Mouse (Mus musculus) right cerebral cortex, postnatal 4 days (tissue): ENCODE data around the gene Klhl7.

Source experiments
- DNase-seq: peaks from one replicate; pipeline ENCODE4 v3.0.0-alpha.2; 2022

The Klhl7 gene

DNA sequence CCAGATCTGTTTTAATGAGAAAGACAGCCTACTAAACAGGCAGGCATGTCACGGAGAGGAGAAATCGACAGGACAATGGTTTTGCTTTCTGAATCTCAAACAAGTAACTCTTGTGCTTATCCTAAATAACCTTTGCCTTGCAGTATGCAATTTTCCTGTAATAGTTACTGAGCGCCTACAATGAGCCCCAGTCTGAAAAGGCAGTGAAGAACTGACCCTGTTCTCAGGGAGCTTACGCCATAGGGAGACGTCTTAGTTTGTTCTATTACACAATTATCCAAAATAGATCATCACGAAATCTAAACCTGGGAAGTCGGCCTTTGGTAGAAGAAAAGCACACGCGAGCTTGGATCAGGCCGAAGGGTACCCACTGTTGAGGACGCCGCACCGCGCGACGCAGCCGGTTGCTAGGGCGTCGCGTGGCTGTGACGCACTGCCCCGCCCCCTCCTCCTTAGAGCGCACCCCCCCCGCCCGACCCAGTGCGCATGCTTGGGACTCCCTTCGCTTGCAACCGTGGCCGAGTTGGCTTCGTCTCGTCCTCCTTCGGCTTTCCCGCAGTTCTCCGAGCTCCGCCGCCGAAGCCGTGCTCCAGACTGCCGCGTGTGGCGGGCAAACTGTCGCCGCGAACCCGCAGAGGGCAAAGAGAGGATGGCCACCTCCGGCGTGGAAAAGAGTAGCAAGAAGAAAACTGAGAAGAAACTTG lies at the start of gene Klhl7:
Klhl7 (plus strand) TSS at position 500 of the 704 bp plus-strand sequence.
- peak; percentile 95 for DNase-seq

- DNase-seq = no peak
These were observed 48.4 kb upstream of the Klhl7 start for GRCm38 (mm10) chr5:24051755-24052675.

DNA sequence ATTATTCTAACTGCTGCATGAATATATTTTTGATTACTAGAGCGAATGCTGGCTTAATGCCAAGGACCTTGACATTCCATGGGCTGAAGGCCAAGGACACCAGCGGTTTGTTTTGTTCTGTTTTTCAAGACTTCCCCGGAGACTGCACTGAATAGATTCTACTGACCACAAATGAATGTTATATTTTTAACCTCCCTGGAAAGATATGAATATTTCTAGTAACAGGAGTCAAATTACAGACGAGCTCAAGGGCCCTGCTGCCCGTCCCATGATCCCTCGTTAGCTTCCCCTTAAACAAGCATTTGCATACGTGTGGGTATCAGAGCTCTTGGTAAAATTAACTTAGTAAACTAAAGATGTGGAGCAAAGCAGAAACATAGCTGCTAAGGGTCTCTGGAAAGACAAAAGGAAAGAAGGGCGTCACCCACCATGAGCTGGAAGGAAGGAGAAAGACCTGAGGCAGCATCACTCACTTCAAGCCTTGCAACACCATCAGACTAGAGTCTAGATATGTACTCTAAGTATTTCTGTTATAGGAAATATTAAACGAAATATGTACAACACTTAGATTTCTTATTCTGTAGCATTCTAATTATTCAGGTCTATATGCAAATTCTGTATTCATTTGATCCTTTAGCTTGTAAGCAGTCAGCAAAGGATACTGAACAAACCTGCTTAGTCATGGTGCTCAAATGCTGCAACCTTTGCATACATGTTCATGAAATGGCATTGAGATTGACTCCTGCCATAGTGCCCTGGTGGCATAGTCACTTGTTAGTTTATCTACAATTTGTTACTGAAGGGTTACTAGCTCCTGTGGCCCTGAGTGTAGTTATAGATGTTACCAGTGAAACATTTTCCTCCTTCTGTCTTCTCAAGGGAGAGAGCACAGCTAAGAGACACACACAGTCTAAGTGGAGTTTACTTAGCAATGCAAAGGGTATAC lies 46.9 kb upstream of the Klhl7 start:
- no peak for DNase-seq

DNA sequence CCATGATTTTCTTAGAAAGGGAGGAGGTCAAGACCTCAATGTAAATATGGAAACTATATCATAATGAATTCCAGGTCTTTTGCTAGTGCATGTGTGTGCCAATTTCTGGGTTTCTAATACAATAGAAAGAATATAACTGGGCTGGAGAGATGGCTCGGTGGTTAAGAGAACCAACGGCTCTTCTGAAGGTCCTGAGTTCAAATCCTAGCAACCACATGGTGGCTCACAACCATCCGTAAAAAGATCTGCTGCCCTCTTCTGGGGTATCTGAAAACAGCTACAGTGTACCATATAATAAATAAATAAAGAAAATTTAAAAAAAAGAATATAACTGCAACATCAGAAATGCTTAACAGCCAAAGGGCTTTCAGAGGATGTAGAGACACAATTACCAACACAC lies 46.0 kb upstream of the Klhl7 start:
- DNase-seq = no peak

DNA sequence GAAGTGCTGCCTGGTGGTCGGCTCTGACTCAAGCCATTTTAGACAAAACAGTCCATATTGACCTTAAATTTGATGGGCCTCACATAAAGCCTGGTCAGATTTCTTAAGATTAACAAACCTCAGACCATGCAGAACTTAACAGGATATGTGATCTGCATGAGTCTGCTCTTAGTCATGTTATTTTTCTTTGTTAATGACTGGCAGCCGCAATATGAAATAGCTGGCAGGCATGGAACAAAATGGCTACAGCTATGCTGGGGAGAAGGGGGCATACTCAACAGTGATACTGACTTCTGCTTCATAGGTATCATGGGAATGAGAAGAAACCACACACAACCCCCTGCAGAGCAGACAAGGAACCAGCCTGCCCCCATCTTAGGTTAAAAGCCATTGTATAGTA lies 43.5 kb upstream of the Klhl7 start:
- DNase-seq = no peak

- DNase-seq = no peak
These were observed 42.8 kb upstream of the Klhl7 start for GRCm38 (mm10) chr5:24057592-24057991.

DNA sequence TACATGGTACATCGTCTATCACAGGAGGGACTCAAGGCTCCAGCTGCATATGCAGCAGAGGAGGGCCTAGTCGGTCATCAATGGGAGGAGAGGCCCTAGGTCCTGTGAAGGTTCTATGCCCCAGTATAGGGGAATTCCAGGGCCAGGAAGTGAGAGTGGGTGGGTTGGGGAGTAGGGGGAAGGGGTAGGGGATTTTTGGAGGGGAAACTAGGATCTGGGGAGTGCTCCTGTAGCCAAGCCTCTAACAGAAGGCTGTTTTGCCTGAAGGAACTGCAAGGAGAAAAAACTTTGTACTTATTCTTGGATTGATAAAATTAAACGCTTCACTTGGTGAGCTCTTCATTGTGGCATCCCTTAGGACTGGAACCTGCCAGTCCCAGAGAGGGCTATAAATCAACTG lies 39.5 kb upstream of the Klhl7 start:
- no peak for DNase-seq

DNA sequence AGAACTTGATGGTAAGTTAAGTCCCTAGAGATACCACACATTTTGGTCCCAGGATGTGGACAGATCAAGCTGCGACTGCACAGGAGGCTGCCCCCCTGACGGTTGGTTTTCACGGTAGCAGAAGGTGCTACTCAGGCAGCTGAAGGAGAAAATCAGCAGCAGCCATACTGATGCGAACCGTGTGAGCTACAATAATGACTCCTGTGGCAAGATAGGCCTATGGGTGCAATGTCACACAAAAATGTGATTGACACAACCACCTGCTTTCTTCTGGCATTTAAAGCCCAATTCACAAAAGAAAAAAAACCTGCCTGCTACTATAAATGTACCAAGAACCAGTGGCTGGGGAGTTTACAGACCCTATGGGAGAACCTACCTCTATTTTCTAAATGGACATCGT lies 37.4 kb upstream of the Klhl7 start:
- no peak for DNase-seq

GRCm38 (mm10) chr5:24063545-24063944 lies 36.9 kb upstream of the Klhl7 start:
- no peak for DNase-seq

GRCm38 (mm10) chr5:24068955-24069354 lies 31.4 kb upstream of the Klhl7 start:
- DNase-seq = no peak

DNA sequence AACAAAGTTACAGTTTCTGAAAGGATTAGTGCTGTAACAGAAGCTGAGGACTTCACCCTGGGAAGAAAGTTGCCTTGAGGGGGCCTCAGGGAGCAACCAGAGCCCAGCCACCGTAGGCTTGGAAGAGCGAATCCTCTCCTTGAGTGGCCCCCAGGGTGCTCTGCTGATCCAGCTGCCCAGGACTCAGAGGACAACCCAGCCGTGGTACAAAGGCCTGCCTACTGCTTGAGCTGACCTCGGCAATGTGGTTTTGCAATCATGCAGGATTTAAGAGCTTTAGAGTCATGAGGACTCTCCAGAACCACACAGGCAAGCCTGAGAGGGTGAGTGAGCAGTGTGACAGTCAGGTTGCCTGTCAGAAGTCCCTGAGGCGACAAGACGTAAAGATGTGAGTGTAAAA lies 28.4 kb upstream of the Klhl7 start:
- no peak for DNase-seq

- DNase-seq = peak; percentile 58
These were observed 23.3 kb upstream of the Klhl7 start for GRCm38 (mm10) chr5:24076986-24077718.

- no peak for DNase-seq
These were observed 22.6 kb upstream of the Klhl7 start for GRCm38 (mm10) chr5:24077739-24078306.

DNA sequence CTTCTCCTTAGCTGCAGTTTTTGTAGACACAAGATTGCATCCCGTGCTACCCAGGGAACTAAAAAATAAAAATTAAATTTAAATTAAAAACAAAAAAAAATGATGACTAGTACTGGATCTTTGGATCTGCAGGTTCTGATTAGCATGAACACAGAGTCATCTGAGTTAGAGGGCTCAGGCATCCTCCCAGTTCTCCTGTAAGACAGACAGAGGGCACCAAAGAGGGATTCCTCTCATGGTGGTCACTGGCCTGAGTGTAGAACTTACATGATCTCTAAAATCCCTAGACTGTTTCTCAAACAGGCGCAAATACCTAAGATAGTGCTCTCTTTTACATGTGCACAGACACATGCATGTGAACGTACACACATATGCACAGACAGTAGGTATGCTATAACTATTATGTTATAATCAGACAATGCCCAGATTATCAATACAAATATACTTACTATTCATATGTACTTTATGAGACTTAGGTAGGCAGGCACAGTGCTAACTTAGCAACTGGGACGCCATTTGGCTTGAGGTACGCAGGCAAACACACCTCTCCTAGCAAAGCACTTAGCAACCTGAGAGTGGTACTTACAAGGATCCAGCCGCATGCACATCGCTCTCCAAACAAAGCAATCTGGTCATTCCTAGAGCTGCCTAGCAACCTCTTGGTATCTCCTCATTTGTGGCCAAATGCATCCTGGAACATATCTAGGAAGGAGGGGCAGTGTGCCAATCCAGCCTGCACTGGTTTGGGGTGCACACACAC lies 21.8 kb upstream of the Klhl7 start:
- DNase-seq = peak; percentile 15

- DNase-seq = no peak
These were observed 19.6 kb upstream of the Klhl7 start for GRCm38 (mm10) chr5:24080826-24081225.

DNA sequence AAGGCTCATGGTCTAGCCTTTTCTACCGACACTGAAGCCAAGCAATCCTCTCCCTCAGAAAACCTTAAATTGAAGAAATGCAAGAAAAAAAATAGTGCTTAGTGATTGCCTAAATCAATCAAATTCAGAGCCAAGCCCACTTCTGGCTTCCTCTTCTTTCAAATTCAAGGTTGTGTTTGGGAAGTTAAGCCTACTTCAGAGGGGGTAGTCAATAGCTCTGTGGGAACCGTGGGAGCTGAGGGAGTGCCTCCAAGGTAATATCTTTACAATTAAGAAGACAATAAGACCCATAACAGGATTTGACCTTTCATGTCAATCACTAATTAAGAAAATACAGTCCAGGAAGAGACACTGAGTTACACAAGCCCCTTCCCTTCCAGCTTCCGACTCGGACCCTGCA lies 15.6 kb upstream of the Klhl7 start:
- DNase-seq = no peak

DNA sequence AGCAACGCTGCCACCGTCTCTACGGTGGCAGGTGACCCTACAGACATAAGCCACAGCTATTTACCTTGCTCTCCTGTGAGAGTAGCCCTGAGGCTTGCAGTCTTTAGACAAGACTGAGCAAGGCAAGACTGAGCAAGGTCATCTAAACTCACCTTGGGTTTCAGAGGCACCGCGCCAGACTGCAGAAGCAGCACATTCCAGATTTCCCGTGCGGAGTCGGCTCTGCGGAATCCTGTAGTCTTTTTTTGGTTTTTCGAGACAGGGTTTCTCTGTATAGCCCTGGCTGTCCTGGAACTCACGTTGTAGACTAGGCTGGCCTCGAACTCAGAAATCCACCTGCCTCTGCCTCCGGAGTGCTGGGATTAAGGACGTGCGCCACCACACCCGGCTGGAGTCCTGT lies 14.2 kb upstream of the Klhl7 start:
- no peak for DNase-seq

GRCm38 (mm10) chr5:24086865-24087264 lies 13.5 kb upstream of the Klhl7 start:
- no peak for DNase-seq

GRCm38 (mm10) chr5:24088451-24088850 lies 12.0 kb upstream of the Klhl7 start:
- no peak for DNase-seq

- no peak for DNase-seq
These were observed 7.9 kb upstream of the Klhl7 start for GRCm38 (mm10) chr5:24092496-24092895.

DNA sequence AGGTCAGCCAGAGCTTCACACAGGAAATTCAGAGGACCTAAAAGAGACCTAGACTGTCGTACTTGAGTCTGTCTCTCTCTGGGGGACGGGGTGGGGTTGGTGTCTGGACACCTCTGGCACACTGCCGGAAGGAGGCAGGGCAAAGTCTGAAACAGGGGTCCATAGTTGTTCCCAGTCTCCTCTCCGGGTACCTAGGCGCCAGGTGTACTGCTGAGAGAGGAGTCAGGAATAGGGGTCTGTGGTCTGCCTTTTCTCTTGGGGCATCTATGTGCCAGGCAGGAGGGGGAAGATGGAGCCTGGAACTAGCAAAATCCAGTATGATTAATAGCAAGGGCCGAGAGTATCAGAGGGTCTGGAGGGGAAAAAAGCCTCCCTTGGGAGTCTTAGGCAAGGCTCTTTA lies 5.0 kb upstream of the Klhl7 start:
- no peak for DNase-seq
